Mouse (Mus musculus): ENCODE measurements around the gene Hbb-bh2. TPM values are rescaled to one million over a fixed set of nuclear protein-coding genes. Genes with fewer than 3 reads are reported as not detected.
"Not testable (repeated sequence)": the region's sequence is repeated elsewhere in the genome, so short reads cannot be mapped to it uniquely, and the experiment has no call there.

Hbb-bh2 gene
- polyA plus RNA-seq, 1 experiment = not detected

GRCm38 (mm10) chr7:103854669-103855068 is 14.3 kb upstream of the Hbb-bh2 start:
- WGBS = 56% methylated on average over 1 of the region's 1 CpGs
- Histone ChIP-seq H3K4me1 (ENCODE audit: control insufficient read depth, insufficient read depth, low read length) (no peaks in the 10 kb centered on the region), H3K4me3 (replicated peaks; ENCODE audit: extremely low read depth, low read depth, low read length) (no peak overlapping the region)
- TF ChIP-seq CTCF (IDR thresholded peaks at IDR 0.05; ENCODE audit: insufficient read depth, low read length) = no peak
- TF ChIP-seq POLR2A (IDR thresholded peaks at IDR 0.05; ENCODE audit: borderline replicate concordance, extremely low read depth, low read depth, low read length) = no peak
- DNase-seq = no peak

- Histone ChIP-seq H3K4me3 (replicated peaks; ENCODE audit: extremely low read depth, low read depth, low read length) (no peak within 1 kb of the TSS), H3K4me1 (ENCODE audit: control insufficient read depth, insufficient read depth, low read length) (no peaks in the 10 kb centered on the region)
- no peak for DNase-seq
- TF ChIP-seq CTCF (IDR thresholded peaks at IDR 0.05; ENCODE audit: insufficient read depth, low read length) = no peak
- TF ChIP-seq POLR2A (IDR thresholded peaks at IDR 0.05; ENCODE audit: borderline replicate concordance, extremely low read depth, low read depth, low read length) = no peak
- WGBS = 44% methylated on average over 2 of the region's 2 CpGs
Observed at GRCm38 (mm10) chr7:103853090-103853489, 12.8 kb upstream of the Hbb-bh2 start, which contains the start of gene Hbb-y. Gene Hbb-y (minus strand): TSS chr7:103853216.

GRCm38 (mm10) chr7:103844525-103845325 is 4.4 kb upstream of the Hbb-bh2 start:
- WGBS = 24% methylated on average over 1 of the region's 2 CpGs
- no peaks in the 10 kb centered on the region for H3K4me1 ChIP-seq (ENCODE audit: control insufficient read depth, insufficient read depth, low read length)
- TF ChIP-seq CTCF (IDR thresholded peaks at IDR 0.05; ENCODE audit: insufficient read depth, low read length) = no peak
- no peak for DNase-seq
- no peak overlapping the region for H3K4me3 ChIP-seq (replicated peaks; ENCODE audit: extremely low read depth, low read depth, low read length)

- no peak for DNase-seq
- no peak within 1 kb of the TSS for H3K4me3 ChIP-seq (replicated peaks; ENCODE audit: extremely low read depth, low read depth, low read length)
- no peaks in the 10 kb centered on the region for H3K4me1 ChIP-seq (ENCODE audit: control insufficient read depth, insufficient read depth, low read length)
- no peak for TF ChIP-seq POLR2A (IDR thresholded peaks at IDR 0.05; ENCODE audit: borderline replicate concordance, extremely low read depth, low read depth, low read length)
- TF ChIP-seq CTCF (IDR thresholded peaks at IDR 0.05; ENCODE audit: insufficient read depth, low read length) = no peak
- WGBS = 72% methylated on average over 2 of the region's 2 CpGs
Observed at GRCm38 (mm10) chr7:103843034-103843433, 2.7 kb upstream of the Hbb-bh2 start, which contains the start of gene Hbb-bh1. Gene Hbb-bh1 (minus strand): TSS chr7:103843164.

- TF ChIP-seq CTCF (IDR thresholded peaks at IDR 0.05; ENCODE audit: insufficient read depth, low read length) = no peak
- no peak for TF ChIP-seq POLR2A (IDR thresholded peaks at IDR 0.05; ENCODE audit: borderline replicate concordance, extremely low read depth, low read depth, low read length)
- WGBS = 91% methylated on average over 4 of the region's 4 CpGs
Observed at GRCm38 (mm10) chr7:103827808-103828207, 12.5 kb downstream of the Hbb-bh2 start, which contains the start of gene Hbb-bs. Gene Hbb-bs (minus strand): TSS chr7:103828096.

GRCm38 (mm10) chr7:103827139-103827538 is 13.2 kb downstream of the Hbb-bh2 start:
- DNase-seq; H3K4me1 ChIP-seq (ENCODE audit: control insufficient read depth, insufficient read depth, low read length); H3K4me3 ChIP-seq (replicated peaks; ENCODE audit: extremely low read depth, low read depth, low read length): not testable (repeated sequence)
- no CpG with 5 or more reads among the region's 2 CpGs for WGBS

More at GRCm38 (mm10) chr7:103827808-103828207, 12.5 kb downstream of the Hbb-bh2 start, which contains the start of gene Hbb-bs:
- Histone ChIP-seq H3K4me1 (ENCODE audit: control insufficient read depth, insufficient read depth, low read length) (no peaks in the 10 kb centered on the region), H3K4me3 (replicated peaks; ENCODE audit: extremely low read depth, low read depth, low read length) (no peak within 1 kb of the TSS)
- DNase-seq = no peak

- DNase-seq = no peak
- TF ChIP-seq POLR2A (IDR thresholded peaks at IDR 0.05; ENCODE audit: borderline replicate concordance, extremely low read depth, low read depth, low read length) (no peak), CTCF (IDR thresholded peaks at IDR 0.05; ENCODE audit: insufficient read depth, low read length) (no peak)
- Histone ChIP-seq H3K4me3 (replicated peaks; ENCODE audit: extremely low read depth, low read depth, low read length) (no peak overlapping the region), H3K4me1 (ENCODE audit: control insufficient read depth, insufficient read depth, low read length) (no peaks in the 10 kb centered on the region)
- 51% methylated on average over 3 of the region's 3 CpGs for WGBS
Observed at GRCm38 (mm10) chr7:103826255-103826887, 13.9 kb downstream of the Hbb-bh2 start.

GRCm38 (mm10) chr7:103825536-103826254 is 14.6 kb downstream of the Hbb-bh2 start:
- H3K4me1 ChIP-seq (ENCODE audit: control insufficient read depth, insufficient read depth, low read length) = no peaks in the 10 kb centered on the region
- TF ChIP-seq CTCF (IDR thresholded peaks at IDR 0.05; ENCODE audit: insufficient read depth, low read length) (no peak), POLR2A (IDR thresholded peaks at IDR 0.05; ENCODE audit: borderline replicate concordance, extremely low read depth, low read depth, low read length) (no peak)
- H3K4me3 ChIP-seq (replicated peaks; ENCODE audit: extremely low read depth, low read depth, low read length) = no peak overlapping the region
- WGBS = 86% methylated on average over 3 of the region's 3 CpGs
- no peak for DNase-seq

GRCm38 (mm10) chr7:103824597-103824996 is 15.7 kb downstream of the Hbb-bh2 start:
- H3K4me1 ChIP-seq (ENCODE audit: control insufficient read depth, insufficient read depth, low read length) = no peaks in the 10 kb centered on the region
- no peak for TF ChIP-seq CTCF (IDR thresholded peaks at IDR 0.05; ENCODE audit: insufficient read depth, low read length)
- TF ChIP-seq POLR2A (IDR thresholded peaks at IDR 0.05; ENCODE audit: borderline replicate concordance, extremely low read depth, low read depth, low read length) = no peak
- WGBS = 69% methylated on average over 2 of the region's 2 CpGs
- no peak overlapping the region for H3K4me3 ChIP-seq (replicated peaks; ENCODE audit: extremely low read depth, low read depth, low read length)
- no peak for DNase-seq

- 78% methylated on average over 1 of the region's 2 CpGs for WGBS
- DNase-seq = not testable (repeated sequence)
Observed at GRCm38 (mm10) chr7:103815085-103815484, 25.2 kb downstream of the Hbb-bh2 start.

More at GRCm38 (mm10) chr7:103815085-103815484, 25.2 kb downstream of the Hbb-bh2 start:
- not testable (repeated sequence) for H3K4me1 ChIP-seq (ENCODE audit: control insufficient read depth, insufficient read depth, low read length); H3K4me3 ChIP-seq (replicated peaks; ENCODE audit: extremely low read depth, low read depth, low read length)

Data from lung, adult 2 months (tissue).